Mouse (Mus musculus) embryo, embryonic 11.5 days (tissue): ENCODE measurements around the gene Serpinb5.
A peak's percentile ranks its signal among the peaks of the same experiment; 100 is the strongest.
"Not testable (repeated sequence)": the region's sequence is repeated elsewhere in the genome, so short reads cannot be mapped to it uniquely, and the experiment has no call there.

Source experiments
- DNase-seq: peaks from one replicate; pipeline ENCODE4 v3.0.0-alpha.2; 2012; ENCODE audit warnings: low read depth, low spot score

Serpinb5 gene

DNA sequence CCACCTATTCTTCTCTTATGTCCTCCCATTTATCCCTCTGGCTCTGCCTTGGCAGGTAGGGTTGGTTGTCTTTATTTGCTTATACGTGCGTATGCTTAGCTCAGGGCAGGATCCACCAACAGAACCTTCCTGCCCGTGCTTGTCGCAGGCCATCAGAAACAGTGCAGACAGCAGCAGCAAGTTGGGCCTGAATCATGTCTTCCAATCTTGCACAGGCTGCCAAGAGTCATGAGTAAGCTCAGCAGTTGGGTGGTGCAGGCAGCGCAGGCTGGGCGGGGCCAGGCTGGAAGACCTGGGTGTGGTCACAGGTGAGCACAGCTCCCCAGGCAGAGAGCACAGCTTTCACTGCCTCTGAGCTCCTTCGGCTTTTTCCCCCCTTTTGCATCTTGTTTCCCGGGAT, at the start of gene Serpinb5:
Gene Serpinb5 (plus strand): TSS at position 327 of the 400 bp plus-strand sequence.
- no peak for DNase-seq

DNA sequence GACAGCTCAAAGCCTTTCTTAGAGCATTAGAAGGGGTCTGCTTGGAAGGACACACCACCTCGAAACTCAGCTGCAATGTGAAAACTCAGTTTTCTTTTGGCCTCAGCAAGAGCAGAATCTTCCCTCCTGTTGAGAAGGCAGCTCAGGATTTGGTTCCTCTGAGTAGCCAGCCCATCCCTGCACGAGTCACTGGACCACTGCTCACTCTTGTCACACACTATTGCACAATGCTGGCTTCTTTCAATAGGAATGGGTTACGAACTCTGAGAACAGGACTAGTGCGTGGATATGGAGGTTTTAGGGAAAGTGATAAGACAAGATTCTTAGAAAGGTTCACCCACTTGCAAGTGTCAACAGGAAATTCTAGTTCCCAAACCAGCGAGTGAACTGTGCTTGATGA, 46.1 kb upstream of the Serpinb5 start:
- DNase-seq: no peak

DNA sequence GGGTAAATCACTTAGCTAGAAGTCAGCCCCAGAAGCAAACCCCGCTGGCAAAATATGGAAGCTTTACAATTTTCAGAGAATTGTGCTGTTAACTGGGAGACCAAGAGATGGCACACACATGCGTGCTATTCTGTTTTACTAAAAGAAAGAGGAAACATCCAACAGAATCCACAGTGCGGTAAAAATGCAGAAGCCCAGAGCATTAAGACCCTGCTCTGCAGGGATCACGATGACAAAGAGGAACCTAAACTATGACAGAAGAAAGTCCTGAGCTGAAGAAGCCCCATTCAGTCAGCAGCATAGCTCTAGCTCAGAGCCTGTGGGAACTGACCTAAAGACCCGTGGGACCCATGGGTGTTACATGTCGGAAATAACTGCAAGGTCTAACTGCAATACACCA, 45.7 kb upstream of the Serpinb5 start:
- no peak for DNase-seq

DNA sequence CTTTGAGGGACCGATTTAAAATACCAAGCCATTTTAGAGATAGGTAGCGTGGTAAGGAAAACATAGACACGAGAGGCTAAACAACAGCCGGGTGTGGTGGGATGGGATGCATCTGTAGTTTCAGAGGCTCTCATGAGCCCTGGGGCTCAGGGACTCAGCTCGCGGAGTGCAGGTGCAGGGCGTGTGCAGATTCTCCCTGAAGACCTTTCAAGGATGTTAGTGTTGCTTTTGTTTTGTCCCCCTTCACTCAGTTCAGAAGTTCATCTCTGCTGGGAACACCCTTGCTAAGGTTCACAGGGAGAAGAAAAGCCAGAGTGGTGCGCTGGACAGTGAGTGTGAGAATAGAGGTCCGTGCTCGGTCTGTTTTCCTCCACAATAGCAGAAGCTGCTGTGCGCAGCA, 44.2 kb upstream of the Serpinb5 start:
- DNase-seq: no peak

GRCm38 (mm10) chr1:106818323-106818722, 42.6 kb upstream of the Serpinb5 start:
- DNase-seq: peak; percentile 8

GRCm38 (mm10) chr1:106822297-106822696, 38.7 kb upstream of the Serpinb5 start:
- no peak for DNase-seq

GRCm38 (mm10) chr1:106828784-106829183, 32.2 kb upstream of the Serpinb5 start:
- DNase-seq: no peak

DNA sequence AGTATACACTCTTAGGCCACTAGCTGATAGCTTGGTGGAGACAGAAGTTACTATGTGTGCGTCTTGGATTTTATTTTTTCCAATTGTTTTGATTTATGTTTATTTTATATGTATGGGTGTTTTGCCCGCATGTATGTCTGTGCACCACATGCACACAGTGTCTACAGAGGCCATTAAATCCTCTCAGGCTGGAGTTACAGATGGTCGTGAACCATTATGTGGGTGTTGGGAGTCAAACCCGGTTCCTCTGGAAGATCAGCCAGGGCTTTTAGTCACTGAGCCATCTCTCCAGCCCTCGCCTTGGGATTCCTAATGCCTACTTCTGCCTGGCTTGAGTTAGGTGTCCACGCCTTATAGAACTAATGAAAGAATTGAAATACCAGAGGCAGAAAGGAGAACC, 4.6 kb downstream of the Serpinb5 start:
- no peak for DNase-seq

- DNase-seq: no peak
Measured at GRCm38 (mm10) chr1:106866029-106866428, 5.1 kb downstream of the Serpinb5 start.

GRCm38 (mm10) chr1:106866768-106867167, 5.8 kb downstream of the Serpinb5 start:
- no peak for DNase-seq

- DNase-seq: no peak
Measured at GRCm38 (mm10) chr1:106869986-106870385, 9.0 kb downstream of the Serpinb5 start.

DNA sequence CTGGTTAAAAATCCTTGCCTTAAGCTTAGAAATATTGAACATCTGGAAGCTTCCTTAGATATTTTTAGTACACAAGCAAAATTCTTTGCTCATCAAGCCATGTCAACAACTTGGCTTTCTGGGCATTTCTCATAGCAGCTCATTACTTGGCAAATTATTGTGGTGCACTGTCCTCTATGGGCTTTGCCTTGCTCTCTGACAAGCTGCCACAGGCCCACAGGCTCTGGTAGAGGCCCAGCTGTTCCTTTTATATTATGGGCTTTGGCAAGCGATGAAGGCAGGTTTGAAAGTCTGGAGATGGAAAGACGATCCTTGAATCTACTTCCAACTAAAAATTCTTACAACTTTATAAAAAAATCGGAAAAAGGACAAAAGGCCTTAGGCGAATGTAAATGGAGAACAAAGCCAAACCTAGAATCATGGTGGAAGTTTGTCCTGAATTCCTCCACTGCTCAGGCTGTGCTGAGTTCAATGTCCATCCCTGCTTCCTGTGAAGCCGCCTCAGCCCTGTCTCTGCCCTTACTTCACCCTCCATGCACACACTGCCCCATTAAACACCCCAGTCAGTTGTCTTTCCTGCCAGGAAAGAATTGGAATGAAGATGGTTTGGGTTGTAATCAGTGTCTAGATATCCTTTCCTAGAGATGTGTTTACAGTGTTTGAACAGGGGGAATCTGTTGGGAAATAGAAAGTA, 14.4 kb downstream of the Serpinb5 start:
- no peak for DNase-seq

GRCm38 (mm10) chr1:106876147-106876546, 15.2 kb downstream of the Serpinb5 start:
- no peak for DNase-seq

GRCm38 (mm10) chr1:106882723-106883122, 21.8 kb downstream of the Serpinb5 start:
- DNase-seq: no peak

DNA sequence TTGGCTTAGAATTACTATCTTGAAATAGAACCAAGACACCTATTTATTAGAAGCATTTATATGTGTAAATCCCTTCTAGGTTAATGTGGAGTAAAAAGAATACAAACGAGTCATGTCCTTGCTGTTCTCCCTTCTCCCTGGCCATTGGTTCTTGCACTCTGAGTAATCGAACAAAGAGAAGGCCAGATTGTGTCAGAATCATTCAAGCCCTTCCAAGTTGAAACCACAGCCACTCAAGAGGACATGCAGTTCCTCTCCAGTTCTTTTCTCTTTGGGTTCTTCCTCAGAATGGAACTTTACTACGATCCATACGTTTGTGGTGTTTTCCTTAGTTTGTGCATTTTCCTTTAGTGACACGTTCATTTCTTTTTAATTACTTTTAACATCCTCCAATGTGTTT, 22.4 kb downstream of the Serpinb5 start:
- no peak for DNase-seq

GRCm38 (mm10) chr1:106883812-106884211, 22.8 kb downstream of the Serpinb5 start:
- DNase-seq: no peak

GRCm38 (mm10) chr1:106895142-106895541, 34.2 kb downstream of the Serpinb5 start:
- not testable (repeated sequence) for DNase-seq

DNA sequence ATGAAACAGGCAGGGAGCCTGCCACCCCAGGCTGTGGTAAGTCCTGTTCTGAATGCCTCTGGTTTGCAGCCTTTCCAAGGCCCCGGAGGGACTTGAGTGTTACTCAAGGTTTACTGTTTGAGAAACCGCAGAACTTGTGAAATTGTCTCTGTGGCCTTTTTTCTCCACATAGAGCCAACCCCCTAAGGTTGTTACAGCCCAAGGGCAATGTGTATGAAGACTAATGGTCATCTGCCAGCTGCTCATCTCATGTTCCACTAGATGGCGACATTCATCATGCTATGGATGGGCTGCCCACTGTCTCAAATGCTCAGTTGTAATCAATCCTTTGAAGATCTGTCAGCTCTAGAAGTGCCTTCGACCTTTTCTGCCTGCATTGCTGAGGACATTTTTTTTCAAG, 40.4 kb downstream of the Serpinb5 start:
- peak; percentile 14 for DNase-seq

GRCm38 (mm10) chr1:106931954-106932353, 71.0 kb downstream of the Serpinb5 start:
- DNase-seq: no peak
